Mouse (Mus musculus) lung, embryonic 15.5 days (tissue): Measurements from ENCODE around the gene Eif4g3. TPM values are rescaled to one million over a fixed set of nuclear protein-coding genes. Genes with fewer than 3 reads are reported as not detected.
"Not testable (repeated sequence)": the region's sequence is repeated elsewhere in the genome, so short reads cannot be mapped to it uniquely, and the experiment has no call there.

Experiments used
- ATAC-seq: fragments of 200-750 bp; cut with Nextera tagmentation; 2 replicates; pipeline ENCODE4 v1.8.0; 2017; ENCODE audit warnings: moderate number of reproducible peaks, borderline replicate concordance; ENCODE audit not compliant: low FRiP score, low TSS enrichment; ENCODE audit errors: extremely low read depth
- H3K27ac ChIP-seq: fragments of 300-500 bp; sonication (generic); 2 replicates; pipeline ENCODE4 v1.5.1; 2015; ENCODE audit warnings: moderate library complexity, mild to moderate bottlenecking, inconsistent platforms
- H3K27me3 ChIP-seq: fragments of 300-500 bp; sonication (generic); 2 replicates; pipeline ENCODE4 v1.6.1; 2015; ENCODE audit warnings: inconsistent platforms
- H3K36me3 ChIP-seq: fragments of 300-500 bp; sonication (generic); 2 replicates; pipeline ENCODE4 v1.6.1; 2015; ENCODE audit warnings: inconsistent platforms
- H3K4me1 ChIP-seq: fragments of 300-500 bp; sonication (generic); 2 replicates; pipeline ENCODE4 v1.6.1; 2015; ENCODE audit warnings: inconsistent platforms
- H3K4me2 ChIP-seq: fragments of 300-500 bp; sonication (generic); 2 replicates; pipeline ENCODE4 v1.6.1; 2015; ENCODE audit warnings: inconsistent platforms, mild to moderate bottlenecking, moderate library complexity
- H3K4me3 ChIP-seq: fragments of 300-500 bp; sonication (generic); 2 replicates; pipeline ENCODE4 v1.5.1; 2015; ENCODE audit warnings: mild to moderate bottlenecking, inconsistent platforms
- H3K9ac ChIP-seq: fragments of 300-500 bp; sonication (generic); 2 replicates; pipeline ENCODE4 v1.6.1; 2015; ENCODE audit warnings: inconsistent platforms
- H3K9me3 ChIP-seq: fragments of 300-500 bp; sonication (generic); 2 replicates; pipeline ENCODE4 v1.6.1; 2016; ENCODE audit warnings: inconsistent platforms
- WGBS: fragments of 180-500 bp; shearing (Covaris S2); methylation state at CpG from one replicate; pipeline ENCODE4 v1.1.7; 2015; 5-methylcytosine and 5-hydroxymethylcytosine counted together
- polyA plus RNA-seq: library from polyadenylated mRNA; unstranded; fragments of >200 nt; fragmentation: Nextera tagmentation; extraction: Ambion mirVana; gene quantifications from 2 replicates; pipeline ENCODE4 v1.2.1, GENCODE M21; 2015

The Eif4g3 gene
- polyA plus RNA-seq, 1 experiment from 2014 or later = 29.6 TPM

- H3K4me2 ChIP-seq = no peak overlapping the region
- no peaks in the 10 kb centered on the region for H3K9me3 ChIP-seq
- no peaks in the 10 kb centered on the region for H3K27me3 ChIP-seq
- H3K4me3 ChIP-seq = no peak overlapping the region
- H3K36me3 ChIP-seq = peaks cover 25% of the 10 kb centered on the region
- H3K4me1 ChIP-seq = peaks cover 5% of the 10 kb centered on the region
- no peak overlapping the region for H3K9ac ChIP-seq
- WGBS = 59% methylated on average over 8 of the region's 9 CpGs
- peak; percentile 58; the same call in 1 of the 2 replicates for ATAC-seq
- no peak overlapping the region for H3K27ac ChIP-seq
Measured at GRCm38 (mm10) chr4:137963881-137964584, 28.8 kb upstream of the Eif4g3 start.

DNA sequence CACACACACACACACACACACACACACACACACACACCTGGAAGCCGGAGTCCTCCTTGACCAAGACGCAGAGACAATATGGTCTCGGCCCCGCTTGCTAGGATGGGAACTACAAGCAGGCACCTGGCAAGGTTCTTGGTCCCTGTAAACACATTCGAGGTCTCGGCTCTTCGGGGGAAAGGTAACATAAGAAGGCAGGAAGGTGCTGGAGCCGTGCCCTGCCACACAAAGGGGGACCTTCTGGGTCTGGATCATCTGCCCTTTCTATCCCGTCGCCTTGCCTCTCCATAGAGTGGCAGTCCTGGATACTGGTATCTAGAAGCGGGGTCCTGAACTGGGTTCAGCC, 28.3 kb upstream of the Eif4g3 start:
- WGBS = 92% methylated on average over 11 of the region's 11 CpGs
- no peak overlapping the region for H3K4me3 ChIP-seq
- H3K27ac ChIP-seq = no peak overlapping the region
- no peak overlapping the region for H3K4me2 ChIP-seq
- peaks cover 19% of the 10 kb centered on the region for H3K36me3 ChIP-seq
- ATAC-seq = no peak
- H3K27me3 ChIP-seq = no peaks in the 10 kb centered on the region
- H3K9ac ChIP-seq = no peak overlapping the region
- H3K9me3 ChIP-seq = no peaks in the 10 kb centered on the region
- H3K4me1 ChIP-seq = peaks cover 5% of the 10 kb centered on the region

DNA sequence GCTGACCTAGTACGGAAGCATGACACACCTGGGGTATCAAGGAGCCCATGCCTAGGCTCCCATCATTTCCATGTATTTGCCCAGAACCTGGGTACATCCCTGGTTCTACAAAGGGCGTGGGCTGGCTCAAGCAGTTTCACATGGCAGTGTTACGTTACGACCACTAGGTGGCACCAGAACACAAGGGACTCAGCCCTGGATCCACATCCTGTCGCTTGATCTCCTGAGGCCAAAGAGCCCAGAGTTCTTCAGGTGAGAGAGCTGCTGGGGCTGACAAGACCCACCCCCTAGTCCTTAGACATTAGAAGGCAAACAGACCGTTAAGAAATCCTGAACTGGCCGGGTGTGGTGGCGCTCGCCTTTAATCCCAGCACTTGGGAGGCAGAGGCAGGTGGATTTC, 24.6 kb upstream of the Eif4g3 start:
- no peaks in the 10 kb centered on the region for H3K27me3 ChIP-seq
- no peaks in the 10 kb centered on the region for H3K4me1 ChIP-seq
- no peaks in the 10 kb centered on the region for H3K36me3 ChIP-seq
- 0 out of 2 replicates have a peak, but pooled peaks have one; percentile 19 for ATAC-seq
- H3K27ac ChIP-seq = no peak overlapping the region
- WGBS = 7% methylated on average over 9 of the region's 9 CpGs
- no peak overlapping the region for H3K9ac ChIP-seq
- no peaks in the 10 kb centered on the region for H3K9me3 ChIP-seq
- H3K4me2 ChIP-seq = no peak overlapping the region
- no peak overlapping the region for H3K4me3 ChIP-seq

DNA sequence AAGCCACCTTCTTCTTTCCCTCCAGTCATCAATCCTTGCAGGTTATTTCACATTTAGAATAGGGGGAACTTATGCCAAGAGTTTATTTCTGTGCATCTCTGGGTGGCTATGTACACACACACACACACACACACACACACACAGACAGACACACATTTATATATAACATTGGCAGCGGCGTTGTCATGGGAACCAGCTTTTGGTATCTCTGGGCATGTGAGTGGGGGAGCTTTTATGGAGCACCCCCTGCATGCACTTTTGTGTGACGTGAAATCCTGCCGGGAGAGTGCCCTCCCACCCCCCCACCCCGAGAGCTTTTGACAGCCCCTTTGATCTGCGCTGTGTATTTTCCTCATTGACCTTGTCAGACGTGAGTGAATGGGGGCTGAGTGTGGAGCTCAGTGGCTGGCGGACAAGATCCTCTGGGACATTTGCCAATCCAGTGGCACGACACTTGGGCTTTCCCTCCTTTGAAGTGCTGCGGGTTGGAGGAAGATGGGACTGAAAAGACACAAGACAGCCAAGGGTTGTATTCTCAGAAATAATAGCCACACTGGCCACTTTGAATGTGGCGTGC, 22.1 kb upstream of the Eif4g3 start:
- H3K9ac ChIP-seq, H3K36me3 ChIP-seq, H3K9me3 ChIP-seq, H3K27me3 ChIP-seq, H3K4me3 ChIP-seq, H3K27ac ChIP-seq, H3K4me1 ChIP-seq, H3K4me2 ChIP-seq: not testable (repeated sequence)
- no CpG with 5 or more reads among the region's 11 CpGs for WGBS
- peak; percentile 44; the same call in 1 of the 2 replicates for ATAC-seq

DNA sequence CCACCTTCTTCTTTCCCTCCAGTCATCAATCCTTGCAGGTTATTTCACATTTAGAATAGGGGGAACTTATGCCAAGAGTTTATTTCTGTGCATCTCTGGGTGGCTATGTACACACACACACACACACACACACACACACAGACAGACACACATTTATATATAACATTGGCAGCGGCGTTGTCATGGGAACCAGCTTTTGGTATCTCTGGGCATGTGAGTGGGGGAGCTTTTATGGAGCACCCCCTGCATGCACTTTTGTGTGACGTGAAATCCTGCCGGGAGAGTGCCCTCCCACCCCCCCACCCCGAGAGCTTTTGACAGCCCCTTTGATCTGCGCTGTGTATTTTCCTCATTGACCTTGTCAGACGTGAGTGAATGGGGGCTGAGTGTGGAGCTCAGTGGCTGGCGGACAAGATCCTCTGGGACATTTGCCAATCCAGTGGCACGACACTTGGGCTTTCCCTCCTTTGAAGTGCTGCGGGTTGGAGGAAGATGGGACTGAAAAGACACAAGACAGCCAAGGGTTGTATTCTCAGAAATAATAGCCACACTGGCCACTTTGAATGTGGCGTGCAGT, 17.9 kb upstream of the Eif4g3 start:
- not testable (repeated sequence) for H3K4me2 ChIP-seq, H3K27ac ChIP-seq, H3K9me3 ChIP-seq, H3K36me3 ChIP-seq, H3K27me3 ChIP-seq, H3K4me1 ChIP-seq, H3K9ac ChIP-seq, H3K4me3 ChIP-seq
- no CpG with 5 or more reads among the region's 11 CpGs for WGBS
- peak; percentile 21; the same call in 1 of the 2 replicates for ATAC-seq

- H3K27me3 ChIP-seq, H3K9ac ChIP-seq, H3K36me3 ChIP-seq, H3K27ac ChIP-seq, H3K4me2 ChIP-seq, H3K4me3 ChIP-seq, H3K9me3 ChIP-seq, H3K4me1 ChIP-seq: not testable (repeated sequence)
- peak; percentile 43; the same call in 1 of the 2 replicates for ATAC-seq
- WGBS = no CpG with 5 or more reads among the region's 11 CpGs
Measured at GRCm38 (mm10) chr4:137979066-137979644, 13.7 kb upstream of the Eif4g3 start.

DNA sequence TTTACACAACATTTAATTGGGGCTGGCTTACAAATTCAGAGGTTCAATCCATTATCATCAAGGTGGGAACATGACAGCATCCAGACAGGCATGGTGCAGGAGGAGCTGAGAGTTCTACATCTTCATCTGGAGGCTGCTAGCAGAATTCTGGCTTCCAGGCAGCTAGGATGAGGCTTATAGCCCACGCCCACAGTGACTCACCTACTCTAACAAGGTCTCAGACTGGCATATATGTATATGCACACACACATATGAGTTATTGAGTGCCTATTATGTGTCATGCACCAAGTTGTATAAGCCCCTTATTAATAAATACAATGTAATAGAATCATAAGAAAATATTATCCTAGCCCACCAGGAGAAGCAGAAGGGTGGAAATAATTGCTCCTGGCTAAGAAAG, 10.0 kb upstream of the Eif4g3 start:
- no peak for ATAC-seq
- no peaks in the 10 kb centered on the region for H3K9me3 ChIP-seq
- H3K9ac ChIP-seq = no peak overlapping the region
- 82% methylated on average over 1 of the region's 1 CpGs for WGBS
- H3K4me3 ChIP-seq = no peak overlapping the region
- H3K4me1 ChIP-seq = peaks cover 6% of the 10 kb centered on the region
- no peaks in the 10 kb centered on the region for H3K27me3 ChIP-seq
- H3K4me2 ChIP-seq = no peak overlapping the region
- H3K27ac ChIP-seq = no peak overlapping the region
- H3K36me3 ChIP-seq = no peaks in the 10 kb centered on the region

GRCm38 (mm10) chr4:137984212-137984611, 8.6 kb upstream of the Eif4g3 start:
- no peak overlapping the region for H3K9ac ChIP-seq
- H3K36me3 ChIP-seq = no peaks in the 10 kb centered on the region
- no peak for ATAC-seq
- no peak overlapping the region for H3K4me2 ChIP-seq
- no peak overlapping the region for H3K4me3 ChIP-seq
- H3K27me3 ChIP-seq = no peaks in the 10 kb centered on the region
- 24% methylated on average over 10 of the region's 10 CpGs for WGBS
- H3K9me3 ChIP-seq = no peaks in the 10 kb centered on the region
- peaks cover 6% of the 10 kb centered on the region for H3K4me1 ChIP-seq
- no peak overlapping the region for H3K27ac ChIP-seq

- no peaks in the 10 kb centered on the region for H3K27me3 ChIP-seq
- H3K9ac ChIP-seq = no peak overlapping the region
- H3K4me3 ChIP-seq = no peak overlapping the region
- no peak for ATAC-seq
- H3K36me3 ChIP-seq = no peaks in the 10 kb centered on the region
- H3K4me2 ChIP-seq = no peak overlapping the region
- WGBS = 59% methylated on average over 5 of the region's 5 CpGs
- no peaks in the 10 kb centered on the region for H3K9me3 ChIP-seq
- peaks cover 6% of the 10 kb centered on the region for H3K4me1 ChIP-seq
- H3K27ac ChIP-seq = no peak overlapping the region
Measured at GRCm38 (mm10) chr4:137984746-137985145, 8.1 kb upstream of the Eif4g3 start.

DNA sequence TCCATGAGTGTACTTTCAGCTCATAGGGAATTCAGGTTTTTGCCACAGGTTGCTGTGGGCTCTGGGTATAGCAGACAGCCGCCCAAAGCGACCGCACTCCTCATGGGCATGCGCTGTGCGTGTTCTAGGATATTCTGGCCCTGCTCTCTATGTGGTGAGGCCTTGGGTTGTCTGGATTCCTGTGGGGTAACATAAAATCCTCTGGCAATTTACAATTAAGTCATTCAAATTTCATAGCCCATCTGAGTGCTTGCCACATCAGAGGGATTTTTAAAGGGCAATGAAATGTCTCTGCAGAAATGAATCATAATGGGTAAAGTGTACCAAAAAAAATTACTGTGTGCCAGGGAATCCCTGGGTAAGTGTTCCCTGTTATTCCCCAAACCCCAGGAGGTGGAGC, 3.4 kb upstream of the Eif4g3 start:
- no peak for ATAC-seq
- H3K4me3 ChIP-seq = no peak overlapping the region
- 86% methylated on average over 5 of the region's 5 CpGs for WGBS
- no peak overlapping the region for H3K4me2 ChIP-seq
- peaks cover 7% of the 10 kb centered on the region for H3K4me1 ChIP-seq
- H3K36me3 ChIP-seq = no peaks in the 10 kb centered on the region
- no peak overlapping the region for H3K27ac ChIP-seq
- H3K27me3 ChIP-seq = peaks cover 18% of the 10 kb centered on the region; the same call in 1 of the 2 replicates
- no peaks in the 10 kb centered on the region for H3K9me3 ChIP-seq
- H3K9ac ChIP-seq = no peak overlapping the region

- peaks cover 14% of the 10 kb centered on the region for H3K4me1 ChIP-seq
- H3K4me3 ChIP-seq = no peak overlapping the region
- ATAC-seq = no peak
- H3K36me3 ChIP-seq = no peaks in the 10 kb centered on the region
- no peak overlapping the region for H3K27ac ChIP-seq
- no peak overlapping the region for H3K4me2 ChIP-seq
- WGBS = 76% methylated on average over 4 of the region's 4 CpGs
- H3K9ac ChIP-seq = no peak overlapping the region
- H3K9me3 ChIP-seq = no peaks in the 10 kb centered on the region
- peaks cover 18% of the 10 kb centered on the region; the same call in 1 of the 2 replicates for H3K27me3 ChIP-seq
Measured at GRCm38 (mm10) chr4:137990433-137990832, 2.4 kb upstream of the Eif4g3 start.

DNA sequence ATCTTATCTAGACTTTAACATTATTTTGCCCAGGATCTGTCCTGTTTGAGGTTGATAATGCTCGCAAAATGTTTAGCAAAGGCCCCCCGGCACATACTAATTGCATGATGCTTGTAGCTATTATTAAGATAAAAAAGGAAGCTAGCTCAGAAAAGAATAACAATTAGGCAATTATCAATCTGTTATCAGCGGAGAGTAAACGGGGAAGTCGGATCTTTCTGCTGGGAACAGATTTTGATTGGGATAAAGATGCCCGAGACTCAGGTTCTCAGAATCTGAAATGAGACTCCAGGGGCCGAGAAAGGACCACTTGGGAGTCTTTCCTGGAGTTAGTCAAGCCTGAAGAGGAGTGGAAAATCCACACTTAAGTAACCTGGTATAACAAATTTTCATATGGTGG, 1.6 kb upstream of the Eif4g3 start:
- H3K36me3 ChIP-seq = no peaks in the 10 kb centered on the region
- no peak overlapping the region for H3K27ac ChIP-seq
- WGBS = 49% methylated on average over 7 of the region's 7 CpGs
- no peak for ATAC-seq
- H3K4me2 ChIP-seq = no peak overlapping the region
- H3K27me3 ChIP-seq = peaks cover 18% of the 10 kb centered on the region; the same call in 1 of the 2 replicates
- no peak overlapping the region for H3K4me3 ChIP-seq
- no peaks in the 10 kb centered on the region for H3K9me3 ChIP-seq
- peaks cover 22% of the 10 kb centered on the region for H3K4me1 ChIP-seq
- H3K9ac ChIP-seq = no peak overlapping the region
